Mouse (Mus musculus): ENCODE results near the gene Spp2. TPM values are rescaled to one million over a fixed set of nuclear protein-coding genes. Genes with fewer than 3 reads are reported as not detected.
"Not testable (repeated sequence)": the region's sequence is repeated elsewhere in the genome, so short reads cannot be mapped to it uniquely, and the experiment has no call there.

Spp2 gene
- polyA plus RNA-seq, 1 experiment: 1.4 TPM

- DNase-seq (ENCODE audit: extremely low spot score in 1 of 2, low spot score in 1 of 2): no peak
Measured at GRCm38 (mm10) chr1:88433096-88433883, 26.5 kb downstream of the Spp2 start.

- no peak for DNase-seq (ENCODE audit: extremely low spot score in 1 of 2, low spot score in 1 of 2)
Measured at GRCm38 (mm10) chr1:88434057-88434456, 27.3 kb downstream of the Spp2 start.

GRCm38 (mm10) chr1:88437206-88438126, 30.7 kb downstream of the Spp2 start:
- no peak for DNase-seq (ENCODE audit: extremely low spot score in 1 of 2, low spot score in 1 of 2)

DNA sequence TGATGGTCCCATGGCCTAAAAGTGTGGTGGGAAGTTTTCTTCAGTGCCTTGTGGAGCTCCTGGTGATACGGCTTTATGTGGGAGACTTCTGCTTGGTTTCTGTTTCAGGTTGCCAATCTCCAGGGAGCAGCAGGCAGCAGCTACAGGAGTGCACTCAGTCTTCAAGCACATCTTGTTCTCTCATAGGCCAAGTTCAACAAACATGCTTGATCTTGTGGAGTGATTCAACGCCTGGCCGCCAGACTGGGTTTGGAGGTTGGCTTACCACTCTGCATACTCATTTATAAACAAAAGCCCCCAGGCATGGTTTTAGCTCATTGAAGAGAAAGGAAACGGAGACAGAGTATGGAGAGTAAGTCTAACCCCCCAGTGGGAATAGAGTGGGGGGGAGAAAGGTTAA, 36.6 kb downstream of the Spp2 start:
- DNase-seq (ENCODE audit: extremely low spot score in 1 of 2, low spot score in 1 of 2): no peak

DNA sequence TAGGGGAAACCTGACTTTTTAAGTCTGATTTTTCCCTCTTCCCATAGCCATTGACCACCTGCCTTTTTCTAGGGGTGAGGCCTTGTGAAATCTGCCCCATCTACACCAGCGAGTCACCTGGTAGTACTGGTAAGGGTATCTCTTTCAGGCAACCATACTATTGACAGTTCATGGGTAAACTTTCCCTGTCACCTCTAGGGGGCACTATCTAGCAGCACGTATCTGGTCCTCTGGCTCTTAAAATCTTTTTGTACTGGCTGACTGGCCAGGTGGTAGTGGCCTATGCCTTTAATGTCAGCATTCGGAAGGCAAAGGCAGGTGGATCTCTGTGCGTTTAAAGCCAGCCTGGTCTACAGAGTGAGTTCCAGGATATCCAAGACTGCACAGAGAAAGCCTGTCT, 38.6 kb downstream of the Spp2 start:
- no peak for DNase-seq (ENCODE audit: extremely low spot score in 1 of 2, low spot score in 1 of 2)

GRCm38 (mm10) chr1:88446270-88447030, 39.7 kb downstream of the Spp2 start:
- peak in 1 of 2 experiments; percentile 18 for DNase-seq (ENCODE audit: extremely low spot score in 1 of 2, low spot score in 1 of 2)

DNA sequence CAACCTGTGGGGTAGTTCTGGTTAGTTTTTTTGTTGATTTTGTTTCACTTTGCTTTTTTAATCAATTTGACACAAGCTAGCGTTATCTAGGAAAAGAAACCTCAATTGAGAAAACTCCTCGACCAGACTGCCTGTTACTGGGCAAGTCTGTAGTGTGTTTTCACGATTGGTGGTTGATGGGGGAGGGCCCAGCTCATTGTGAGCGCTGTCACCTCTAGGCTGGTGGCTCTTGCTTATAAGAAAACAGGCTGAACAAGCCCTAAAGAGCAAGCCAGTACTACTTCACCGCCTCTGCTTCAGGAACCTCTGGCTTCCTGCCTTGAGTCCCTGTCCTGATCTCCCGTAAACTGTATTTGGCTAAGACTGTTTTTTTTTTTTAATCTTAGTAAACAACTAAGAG, 40.7 kb downstream of the Spp2 start:
- no peak for DNase-seq (ENCODE audit: extremely low spot score in 1 of 2, low spot score in 1 of 2)

- DNase-seq (ENCODE audit: extremely low spot score in 1 of 2, low spot score in 1 of 2): not testable (repeated sequence)
Measured at GRCm38 (mm10) chr1:88448094-88448493, 41.3 kb downstream of the Spp2 start.

DNA sequence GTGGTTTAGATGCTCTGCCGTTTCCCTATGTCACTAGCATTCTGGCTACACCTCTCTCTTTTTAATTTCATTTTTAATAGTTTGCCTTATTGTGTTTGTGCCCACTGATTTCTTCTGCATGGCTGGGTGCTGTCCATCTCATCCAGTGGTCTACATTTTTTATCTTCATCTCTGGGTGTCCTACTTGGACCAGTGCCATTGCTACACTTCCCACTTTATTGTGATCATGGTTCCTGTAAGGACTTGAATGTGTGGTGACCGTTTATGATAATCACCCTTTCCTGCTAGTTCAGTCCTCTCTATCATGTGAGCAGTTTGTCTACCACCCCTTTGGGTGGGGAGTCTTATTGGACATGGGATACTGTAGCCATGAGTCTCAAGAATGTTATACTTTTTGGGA, 43.0 kb downstream of the Spp2 start:
- DNase-seq (ENCODE audit: extremely low spot score in 1 of 2, low spot score in 1 of 2): no peak

GRCm38 (mm10) chr1:88450668-88451067, 43.9 kb downstream of the Spp2 start:
- DNase-seq (ENCODE audit: extremely low spot score in 1 of 2, low spot score in 1 of 2): no peak

DNA sequence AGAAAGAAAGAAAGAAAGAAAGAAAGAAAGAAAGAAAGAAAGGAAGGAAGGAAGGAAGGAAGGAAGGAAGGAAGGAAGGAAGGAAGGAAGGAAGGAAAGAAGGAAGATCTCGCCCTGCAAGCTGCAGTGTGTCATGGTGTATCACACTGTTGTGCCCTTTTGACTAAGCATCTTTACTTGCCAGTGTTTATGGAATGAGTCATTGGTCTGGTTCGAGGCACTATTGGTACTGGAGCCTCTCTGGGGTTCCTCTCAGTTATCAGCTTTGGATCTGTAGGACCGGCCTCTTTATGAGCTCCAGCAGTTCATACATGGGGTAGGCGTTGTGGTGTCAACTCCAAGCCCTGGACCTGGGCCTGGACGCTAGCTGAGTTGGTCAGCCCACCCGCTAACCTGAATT, 45.4 kb downstream of the Spp2 start:
- DNase-seq (ENCODE audit: extremely low spot score in 1 of 2, low spot score in 1 of 2): no peak

DNA sequence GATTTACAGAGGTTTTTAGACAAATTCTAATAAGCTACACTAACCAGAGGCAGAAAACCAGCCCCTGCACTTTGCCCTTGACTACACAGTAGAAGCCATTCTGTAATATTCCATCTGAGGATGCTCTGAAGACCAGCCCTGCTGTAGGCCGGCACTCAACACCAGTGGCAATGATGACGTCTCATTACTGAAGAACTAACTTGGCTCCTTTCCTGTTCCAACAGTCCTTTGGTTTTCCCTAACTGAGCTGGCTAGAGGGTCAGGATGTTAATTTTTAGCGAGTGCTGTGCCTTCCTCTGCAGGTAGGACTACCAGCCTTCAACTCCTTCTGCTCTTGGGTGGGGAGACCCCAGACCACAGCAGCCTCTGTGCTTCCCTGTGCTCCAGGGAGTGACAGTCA, 47.9 kb downstream of the Spp2 start:
- no peak for DNase-seq (ENCODE audit: extremely low spot score in 1 of 2, low spot score in 1 of 2)

DNA sequence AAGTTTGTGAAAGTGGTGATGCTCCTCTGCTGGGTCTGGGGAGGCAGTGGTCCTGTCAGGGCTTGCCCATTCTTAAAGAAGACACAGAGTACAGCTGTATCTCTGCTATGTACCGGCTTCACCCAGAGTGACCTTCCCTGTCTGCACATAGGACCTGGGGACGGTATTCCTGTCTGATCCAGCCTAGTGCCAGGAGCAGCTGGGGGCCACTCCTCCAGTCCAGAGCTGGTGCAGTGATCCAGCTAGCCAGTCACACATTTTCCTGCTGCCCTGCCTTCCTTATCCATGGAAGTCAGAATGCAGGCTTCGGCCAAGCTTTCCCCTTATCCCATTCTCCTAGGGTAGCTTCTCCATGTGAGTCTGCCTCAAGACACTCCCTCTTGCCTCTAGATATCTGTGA, 49.0 kb downstream of the Spp2 start:
- DNase-seq (ENCODE audit: extremely low spot score in 1 of 2, low spot score in 1 of 2): no peak

DNA sequence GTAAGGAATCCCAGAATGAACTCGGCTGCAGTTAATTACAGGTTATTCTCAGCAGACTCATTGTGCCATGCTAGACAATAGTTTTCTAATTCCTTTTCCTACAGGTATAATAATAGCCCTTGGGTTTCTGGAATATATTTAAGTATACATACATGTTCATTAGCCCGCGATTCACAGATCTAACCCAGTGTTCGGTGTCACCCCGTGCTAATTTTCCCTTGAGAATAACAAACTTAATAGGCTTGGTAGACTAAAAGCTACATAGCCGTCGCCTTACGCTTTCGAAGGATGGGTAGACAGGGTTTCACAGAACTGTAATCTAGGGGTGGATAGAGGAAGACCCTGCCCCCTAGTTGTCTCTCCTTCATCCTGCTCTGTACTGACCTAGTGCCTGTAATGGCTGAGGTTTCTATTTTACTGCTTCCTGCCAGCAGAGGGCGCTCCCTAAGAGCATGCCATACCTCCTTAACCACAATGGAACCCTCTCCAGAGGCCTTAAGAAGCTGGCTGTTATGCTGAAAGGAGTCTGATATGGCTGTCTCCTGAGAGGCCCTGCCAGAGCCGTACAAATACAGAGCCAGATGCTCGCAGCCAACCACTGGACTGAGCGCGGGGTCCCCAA, 49.8 kb downstream of the Spp2 start:
- DNase-seq (ENCODE audit: extremely low spot score in 1 of 2, low spot score in 1 of 2): peak; percentile 44 to 88

- no peak for DNase-seq (ENCODE audit: extremely low spot score in 1 of 2, low spot score in 1 of 2)
Measured at GRCm38 (mm10) chr1:88459196-88459595, 52.4 kb downstream of the Spp2 start.

DNA sequence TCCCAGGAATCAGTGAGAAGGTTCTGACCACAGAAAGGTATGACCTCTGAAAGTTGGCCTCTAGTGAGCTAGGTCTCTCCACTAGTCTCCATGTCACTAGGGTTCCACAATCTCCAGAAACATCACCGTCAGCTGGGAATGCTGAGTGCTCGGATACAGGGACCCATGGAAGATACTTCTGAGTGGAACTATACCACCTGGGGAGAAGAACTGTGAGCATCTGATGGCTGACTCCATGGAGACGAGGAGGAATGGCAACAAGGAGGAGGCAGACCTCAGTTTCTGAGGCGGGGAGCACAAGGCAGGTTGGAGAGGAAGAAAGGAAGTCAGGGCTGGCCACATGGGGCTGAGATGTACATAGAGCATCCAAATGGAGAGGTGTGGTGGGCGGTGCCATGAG, 52.9 kb downstream of the Spp2 start:
- DNase-seq (ENCODE audit: extremely low spot score in 1 of 2, low spot score in 1 of 2): no peak

- DNase-seq (ENCODE audit: extremely low spot score in 1 of 2, low spot score in 1 of 2): no peak
Measured at GRCm38 (mm10) chr1:88461096-88461495, 54.3 kb downstream of the Spp2 start.

DNA sequence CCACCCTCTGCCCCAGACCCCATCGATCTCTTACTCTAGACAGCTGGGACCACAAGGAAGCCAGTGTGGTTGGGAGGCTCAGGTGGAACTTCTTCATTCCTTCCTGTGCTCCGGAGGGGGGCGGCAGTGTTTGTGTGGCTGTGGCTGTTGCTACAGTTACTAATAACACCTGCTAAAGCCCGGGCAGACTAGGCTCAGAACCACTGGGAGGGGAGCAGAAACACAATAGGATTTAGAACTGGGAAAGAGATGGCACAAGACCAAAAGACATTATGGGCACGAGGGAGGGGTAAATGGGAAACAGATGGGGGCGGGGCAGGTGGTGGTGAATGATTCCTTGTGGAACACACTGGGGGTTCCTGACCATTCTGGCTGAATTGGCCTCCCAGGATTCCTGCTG, 55.7 kb downstream of the Spp2 start:
- DNase-seq (ENCODE audit: extremely low spot score in 1 of 2, low spot score in 1 of 2): no peak

- DNase-seq (ENCODE audit: extremely low spot score in 1 of 2, low spot score in 1 of 2): no peak
Measured at GRCm38 (mm10) chr1:88463241-88463640, 56.5 kb downstream of the Spp2 start.

DNA sequence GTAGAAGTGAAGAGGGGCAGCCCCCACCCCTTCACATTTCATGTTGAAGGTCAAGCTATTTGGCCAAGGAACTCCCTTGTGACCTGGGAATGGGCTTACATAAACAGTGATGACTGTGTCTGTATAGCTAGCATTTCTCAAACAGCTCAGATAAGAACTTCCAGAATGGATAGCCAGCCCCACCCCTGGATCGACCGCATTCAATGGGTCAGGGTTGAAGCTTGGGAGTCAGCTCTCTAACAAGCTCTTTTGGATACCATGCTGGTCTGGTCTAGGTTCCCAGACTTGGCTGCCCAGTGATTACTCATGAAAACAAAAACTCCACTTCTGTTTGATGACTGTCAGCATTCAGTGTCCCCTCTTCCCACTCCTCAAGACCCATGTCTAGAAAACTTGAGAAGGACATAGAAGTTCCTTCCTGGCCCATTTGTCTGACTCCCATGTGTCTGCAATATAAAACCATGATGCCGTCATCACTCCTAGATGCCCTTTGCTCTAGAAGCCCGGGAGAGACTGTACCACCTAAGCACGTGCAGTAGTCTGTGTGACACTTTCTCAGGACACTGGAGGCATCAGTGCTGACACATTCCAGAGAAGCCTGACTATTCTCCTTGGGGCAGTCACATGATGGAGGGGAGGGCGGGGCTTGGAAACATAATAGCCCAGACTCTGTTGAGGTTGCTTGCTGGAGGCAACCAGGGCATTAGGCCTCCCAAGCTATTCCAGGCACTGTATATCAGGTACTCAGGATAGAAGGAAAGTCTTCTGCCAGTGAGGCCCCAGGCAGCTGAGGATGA, 57.5 kb downstream of the Spp2 start:
- DNase-seq (ENCODE audit: extremely low spot score in 1 of 2, low spot score in 1 of 2): no peak

All from frontal cortex, adult 2 months (tissue).